In the genomic region with DNA sequence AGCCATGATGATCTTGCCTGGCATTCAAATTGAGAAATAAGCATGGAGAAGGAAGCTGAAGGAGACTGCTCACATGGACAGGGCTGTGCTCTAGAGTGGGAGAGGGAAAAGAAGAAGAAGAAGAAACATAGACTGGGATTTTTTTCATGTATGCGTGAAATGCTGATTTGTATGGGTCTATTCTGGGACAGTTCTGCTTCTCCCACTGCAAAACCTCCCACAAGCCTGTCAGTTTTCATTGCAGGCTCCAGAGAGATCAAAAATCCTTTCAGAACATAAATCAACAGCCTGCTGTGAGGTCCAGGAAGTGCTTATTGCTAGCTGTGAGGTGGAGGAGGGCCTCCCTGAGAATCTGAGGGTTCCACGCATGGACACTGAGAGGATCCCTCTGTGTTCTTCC, we compare ENCODE assay signal across 22 mouse cellular contexts.
A peak's percentile ranks its signal among the peaks of the same experiment; 100 is the strongest.
DNase-seq lines count a peak whose midpoint lies in the region; ATAC-seq and TF ChIP-seq lines count a peak whose summit lies in the region.
"Had no signal": no experiment of that assay in that cellular context is flagged by ENCODE, and none has a peak within 500 bp of the region (broad histone marks: within the 10 kb centered on the region; RNA-seq: fewer than 3 reads in every experiment).

No protein-coding gene starts in this region.

- no peaks in the 10 kb centered on the region for H3K4me1 ChIP-seq in kidney, postnatal 0 days (replicated peaks; ENCODE audit: insufficient read depth, low read length)
- H3K4me1 ChIP-seq in kidney, embryonic 15.5 days, result no peaks in the 10 kb centered on the region
- H3K4me1 ChIP-seq in forebrain, embryonic 14.5 days (ENCODE audit: control insufficient read depth, insufficient read depth, low read length), result no peaks in the 10 kb centered on the region
- H3K4me1 ChIP-seq: heart, embryonic 10.5 days; hindbrain, embryonic 15.5 days; limb, embryonic 15.5 days; lung, embryonic 15.5 days; neural tube, embryonic 15.5 days had no signal

- H3K27ac ChIP-seq in kidney, postnatal 0 days, result no peak overlapping the region
- H3K27ac ChIP-seq in kidney, embryonic 15.5 days, result no peak overlapping the region
- H3K27ac ChIP-seq in forebrain, embryonic 14.5 days (ENCODE audit: low read depth, low read length), result no peak overlapping the region
- H3K27ac ChIP-seq: gastrocnemius, adult 2 months; heart, embryonic 10.5 days; hindbrain, embryonic 15.5 days; limb, embryonic 15.5 days; liver, embryonic 14.5 days; lung, embryonic 15.5 days; neural tube, embryonic 15.5 days had no signal

- H3K9ac ChIP-seq in kidney, postnatal 0 days (ENCODE audit: low read depth, low read length), result no peak overlapping the region
- no peak overlapping the region for H3K9ac ChIP-seq in kidney, embryonic 15.5 days
- no peak overlapping the region for H3K9ac ChIP-seq in forebrain, embryonic 14.5 days (ENCODE audit: low read length)
- H3K9ac ChIP-seq: hindbrain, embryonic 15.5 days; limb, embryonic 15.5 days; liver, embryonic 14.5 days; lung, embryonic 15.5 days; neural tube, embryonic 15.5 days had no signal

- intact Hi-C loops in left cerebral cortex, postnatal 25 days (cut with DNase I), result no loop called here

- H3K4me2 ChIP-seq in kidney, postnatal 0 days (ENCODE audit: low read length), result no peak overlapping the region
- H3K4me2 ChIP-seq in kidney, embryonic 15.5 days, result no peak overlapping the region
- no peak overlapping the region for H3K4me2 ChIP-seq in forebrain, embryonic 14.5 days (ENCODE audit: low read length)
- H3K4me2 ChIP-seq: hindbrain, embryonic 15.5 days; limb, embryonic 15.5 days; lung, embryonic 15.5 days; neural tube, embryonic 15.5 days had no signal

- H3K36me3 ChIP-seq in kidney, postnatal 0 days (ENCODE audit: insufficient read depth, low read length), result no peaks in the 10 kb centered on the region
- H3K36me3 ChIP-seq in kidney, embryonic 15.5 days, result no peaks in the 10 kb centered on the region
- H3K36me3 ChIP-seq in forebrain, embryonic 14.5 days (ENCODE audit: control insufficient read depth, insufficient read depth, low read length), result no peaks in the 10 kb centered on the region
- H3K36me3 ChIP-seq: heart, embryonic 10.5 days; hindbrain, embryonic 15.5 days; limb, embryonic 15.5 days; lung, embryonic 15.5 days; neural tube, embryonic 15.5 days had no signal

- no peak overlapping the region for H3K4me3 ChIP-seq in kidney, postnatal 0 days (replicated peaks; ENCODE audit: low read depth, low read length)
- no peak overlapping the region for H3K4me3 ChIP-seq in kidney, embryonic 15.5 days (replicated peaks)
- no peak overlapping the region for H3K4me3 ChIP-seq in forebrain, embryonic 14.5 days (ENCODE audit: low read depth, low read length)
- H3K4me3 ChIP-seq: gastrocnemius, adult 2 months; heart, embryonic 10.5 days; hindbrain, embryonic 15.5 days; limb, embryonic 15.5 days; lung, embryonic 15.5 days; neural tube, embryonic 15.5 days had no signal

- peak; percentile 49 for DNase-seq in kidney, postnatal 0 days (ENCODE audit: low spot score)
- peak; percentile 12 to 29 for DNase-seq in right cerebral cortex, adult 2 months (ENCODE audit: low spot score in 2 of 2)
- DNase-seq in right cerebral cortex, postnatal 14 days, result no peak
- peak; percentile 8 to 76 for DNase-seq in left cerebral cortex, postnatal 25 days (ENCODE audit: low spot score in 2 of 2)
- DNase-seq in forebrain, embryonic 14.5 days (ENCODE audit: low spot score), result no peak
- no peak for DNase-seq in kidney, adult 18-20 months
- DNase-seq: adrenal gland, adult 2 months; cerebellum, adult 18-20 months; cerebellum, postnatal 14 days; gastrocnemius, adult 2 months; lung, postnatal 4 days; thymus, postnatal 25 days had no signal

- no peak for ATAC-seq in kidney, postnatal 0 days (replicated peaks; ENCODE audit: low FRiP score, low read depth)
- ATAC-seq in kidney, embryonic 15.5 days (replicated peaks; ENCODE audit: low FRiP score), result no peak
- no peak for ATAC-seq in forebrain, embryonic 14.5 days
- ATAC-seq: forebrain, embryonic 16.5 days; midbrain, embryonic 16.5 days; Patski had no signal

- no peaks in the 10 kb centered on the region for H3K27me3 ChIP-seq in kidney, postnatal 0 days (ENCODE audit: insufficient read depth, low read length)
- no peaks in the 10 kb centered on the region for H3K27me3 ChIP-seq in kidney, embryonic 15.5 days
- H3K27me3 ChIP-seq in forebrain, embryonic 14.5 days (replicated peaks; ENCODE audit: control insufficient read depth, insufficient read depth, low read length), result no peaks in the 10 kb centered on the region
- H3K27me3 ChIP-seq: hindbrain, embryonic 15.5 days; limb, embryonic 15.5 days; lung, embryonic 15.5 days; neural tube, embryonic 15.5 days had no signal

- H3K9me3 ChIP-seq in kidney, postnatal 0 days (replicated peaks; ENCODE audit: low read length), result no peaks in the 10 kb centered on the region
- no peaks in the 10 kb centered on the region for H3K9me3 ChIP-seq in kidney, embryonic 15.5 days (replicated peaks)
- H3K9me3 ChIP-seq in forebrain, embryonic 14.5 days (replicated peaks; ENCODE audit: control insufficient read depth, low read length), result no peaks in the 10 kb centered on the region
- H3K9me3 ChIP-seq: heart, embryonic 10.5 days; hindbrain, embryonic 15.5 days; limb, embryonic 15.5 days; lung, embryonic 15.5 days; neural tube, embryonic 15.5 days had no signal

- no peak for TF ChIP-seq CTCF in kidney, postnatal 0 days (IDR thresholded peaks at IDR 0.05; ENCODE audit: low read depth)

- 18% methylated on average over 2 of the region's 2 CpGs for WGBS in kidney, postnatal 0 days
- 33% methylated on average over 2 of the region's 2 CpGs for WGBS in kidney, embryonic 15.5 days
- 80% methylated on average over 2 of the region's 2 CpGs for WGBS in forebrain, embryonic 14.5 days

Comparison
In these comparisons a context has a peak if more than half of its experiments do, and no peak if none do; other contexts are left out.
1. DNase-seq: peak in kidney, postnatal 0 days (single experiment), right cerebral cortex, adult 2 months (2 of 2) and left cerebral cortex, postnatal 25 days (2 of 2); none in right cerebral cortex, postnatal 14 days (single experiment), forebrain, embryonic 14.5 days (single experiment) and kidney, adult 18-20 months (single experiment).